Mouse (Mus musculus): Measurements from ENCODE around the gene Uqcr10. TPM values are rescaled to one million over a fixed set of nuclear protein-coding genes. Genes with fewer than 3 reads are reported as not detected.

Gene Uqcr10
- polyA plus RNA-seq, 1 experiment, result 641 TPM

DNA sequence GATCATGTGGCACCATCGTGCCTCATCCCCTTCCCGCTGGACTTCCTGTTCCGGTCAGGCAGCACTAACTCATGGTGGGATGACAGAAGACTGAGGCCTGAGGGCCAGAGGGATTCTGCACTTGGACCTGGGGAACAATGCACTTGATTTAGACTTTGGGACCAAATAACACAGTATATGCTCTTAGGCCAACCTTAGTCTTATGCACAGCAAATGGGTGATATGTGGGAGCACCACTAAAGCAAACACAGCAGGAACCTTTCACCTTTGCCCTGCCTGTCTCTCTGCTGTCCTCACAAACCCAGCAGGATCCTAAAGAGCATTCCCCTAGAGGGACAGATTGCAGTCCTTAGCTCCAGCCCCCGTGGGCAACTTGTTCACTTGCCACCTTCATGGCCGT lies 36.6 kb upstream of the Uqcr10 start:
- Histone ChIP-seq H3K4me1 (ENCODE audit: control insufficient read depth, insufficient read depth, insufficient read length, low read length) (no peaks in the 10 kb centered on the region), H3K27ac (ENCODE audit: insufficient read depth, low read depth, low read length) (no peak overlapping the region), H3K4me3 (ENCODE audit: low read depth, low read length) (no peak overlapping the region), H3K36me3 (ENCODE audit: control insufficient read depth, insufficient read depth, low read length) (peaks cover 6% of the 10 kb centered on the region; the same call in 1 of the 2 replicates), H3K27me3 (ENCODE audit: control insufficient read depth, insufficient read depth, low read length) (peaks cover 8% of the 10 kb centered on the region)
- TF ChIP-seq POLR2A (IDR thresholded peaks at IDR 0.05; ENCODE audit: low read depth, low read length), result no peak
- TF ChIP-seq CTCF (IDR thresholded peaks at IDR 0.05; ENCODE audit: extremely low read depth, insufficient read length, insufficient replicate concordance, low read depth, low read length), result no peak
- 49% methylated on average over 5 of the region's 5 CpGs for WGBS

DNA sequence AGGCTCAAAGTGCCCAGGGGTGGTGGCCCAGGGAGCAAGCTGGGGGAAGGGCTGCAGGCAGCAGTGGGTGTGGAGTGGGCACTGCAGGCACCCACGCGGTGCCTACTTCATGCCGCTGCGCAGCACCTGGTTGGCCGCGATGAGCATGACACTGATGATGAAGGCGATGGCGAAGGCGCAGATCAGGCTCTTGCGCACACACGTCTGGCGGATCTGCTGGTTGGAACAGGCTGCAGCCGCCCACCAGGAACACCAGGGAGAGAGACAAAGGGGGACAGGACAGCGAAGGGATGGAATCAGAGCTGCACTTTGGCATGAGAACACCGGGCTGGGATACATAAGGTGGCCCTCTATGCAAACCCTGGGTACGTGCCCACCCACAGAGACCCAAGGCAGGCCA lies 34.6 kb upstream of the Uqcr10 start:
- 94% methylated on average over 16 of the region's 16 CpGs for WGBS
- no peaks in the 10 kb centered on the region for H3K4me1 ChIP-seq (ENCODE audit: control insufficient read depth, insufficient read depth, insufficient read length, low read length)
- no peak overlapping the region for H3K4me3 ChIP-seq (ENCODE audit: low read depth, low read length)
- H3K27me3 ChIP-seq (ENCODE audit: control insufficient read depth, insufficient read depth, low read length), result no peaks in the 10 kb centered on the region; the same call in 1 of the 2 replicates
- TF ChIP-seq CTCF (IDR thresholded peaks at IDR 0.05; ENCODE audit: extremely low read depth, insufficient read length, insufficient replicate concordance, low read depth, low read length), result no peak
- no peak for TF ChIP-seq POLR2A (IDR thresholded peaks at IDR 0.05; ENCODE audit: low read depth, low read length)
- H3K27ac ChIP-seq (ENCODE audit: insufficient read depth, low read depth, low read length), result no peak overlapping the region
- H3K36me3 ChIP-seq (ENCODE audit: control insufficient read depth, insufficient read depth, low read length), result peaks cover 6% of the 10 kb centered on the region; the same call in 1 of the 2 replicates

DNA sequence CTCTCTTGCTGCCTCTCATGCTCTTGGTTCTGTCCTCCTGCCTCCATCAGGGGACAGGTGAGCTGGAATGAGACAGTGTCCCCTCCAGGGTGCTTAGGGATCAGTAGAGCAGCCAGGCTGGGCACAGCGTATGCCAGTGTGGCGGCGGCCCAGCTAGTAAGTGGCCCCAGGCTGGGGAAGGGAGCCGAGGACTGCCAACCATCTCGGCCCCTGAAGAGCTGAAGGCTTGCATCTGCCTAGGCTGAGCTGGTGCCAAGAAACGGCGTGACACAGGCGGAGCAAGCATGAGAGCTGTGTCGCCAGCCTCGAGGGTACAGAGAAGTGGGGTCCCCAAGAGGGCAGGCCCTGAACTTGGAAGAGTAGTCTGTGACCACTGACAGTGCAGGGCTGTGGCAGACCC lies 33.5 kb upstream of the Uqcr10 start:
- Histone ChIP-seq H3K27ac (ENCODE audit: insufficient read depth, low read depth, low read length) (no peak overlapping the region), H3K36me3 (ENCODE audit: control insufficient read depth, insufficient read depth, low read length) (peaks cover 9% of the 10 kb centered on the region; the same call in 1 of the 2 replicates), H3K27me3 (ENCODE audit: control insufficient read depth, insufficient read depth, low read length) (no peaks in the 10 kb centered on the region), H3K4me3 (ENCODE audit: low read depth, low read length) (no peak overlapping the region), H3K4me1 (ENCODE audit: control insufficient read depth, insufficient read depth, insufficient read length, low read length) (no peaks in the 10 kb centered on the region)
- no peak for TF ChIP-seq POLR2A (IDR thresholded peaks at IDR 0.05; ENCODE audit: low read depth, low read length)
- TF ChIP-seq CTCF (IDR thresholded peaks at IDR 0.05; ENCODE audit: extremely low read depth, insufficient read length, insufficient replicate concordance, low read depth, low read length), result no peak
- 87% methylated on average over 10 of the region's 10 CpGs for WGBS

DNA sequence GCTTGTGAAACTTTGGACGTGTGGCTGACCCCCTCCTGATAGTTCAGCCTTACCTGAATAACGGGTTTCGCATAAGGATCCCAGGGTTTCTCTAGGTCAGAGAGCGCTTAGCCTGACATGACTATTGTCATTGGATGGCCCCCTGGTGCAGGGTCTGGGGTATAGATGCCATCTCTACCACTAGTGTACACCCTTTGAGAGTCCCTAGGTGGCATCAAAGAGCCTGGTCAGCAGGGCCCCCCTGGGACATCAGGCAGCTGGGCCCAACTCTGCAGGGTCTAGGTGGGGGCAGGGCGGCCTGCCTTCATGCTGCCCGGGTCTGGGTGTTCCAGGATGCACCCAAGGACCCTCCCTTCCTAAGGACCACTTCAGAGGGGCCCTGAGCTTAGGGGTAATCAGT lies 32.2 kb upstream of the Uqcr10 start:
- Histone ChIP-seq H3K4me1 (ENCODE audit: control insufficient read depth, insufficient read depth, insufficient read length, low read length) (no peaks in the 10 kb centered on the region), H3K36me3 (ENCODE audit: control insufficient read depth, insufficient read depth, low read length) (peaks cover 9% of the 10 kb centered on the region; the same call in 1 of the 2 replicates), H3K27ac (ENCODE audit: insufficient read depth, low read depth, low read length) (no peak overlapping the region), H3K27me3 (ENCODE audit: control insufficient read depth, insufficient read depth, low read length) (no peaks in the 10 kb centered on the region), H3K4me3 (ENCODE audit: low read depth, low read length) (no peak overlapping the region)
- TF ChIP-seq POLR2A (IDR thresholded peaks at IDR 0.05; ENCODE audit: low read depth, low read length) (no peak), CTCF (IDR thresholded peaks at IDR 0.05; ENCODE audit: extremely low read depth, insufficient read length, insufficient replicate concordance, low read depth, low read length) (no peak)
- 79% methylated on average over 6 of the region's 6 CpGs for WGBS

DNA sequence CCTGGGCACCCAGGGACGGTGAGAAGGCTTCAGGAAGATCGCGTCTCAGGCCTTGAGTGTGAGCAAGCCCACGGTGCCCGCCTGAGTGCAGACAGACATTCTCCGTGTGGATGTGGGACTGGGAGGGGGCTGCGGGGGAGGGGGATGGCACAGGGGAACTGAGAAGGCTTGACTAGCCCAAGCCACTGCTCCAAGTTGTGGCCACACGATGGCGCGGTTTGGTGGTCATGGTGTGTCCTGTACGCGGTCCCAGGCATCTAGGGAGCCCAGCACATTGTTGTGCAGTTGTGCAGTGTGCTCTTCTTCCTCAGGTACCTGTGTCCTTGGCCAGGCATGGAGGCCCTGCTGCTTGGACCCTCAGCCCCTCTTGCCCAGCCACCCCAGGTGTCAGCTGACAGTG lies 30.0 kb upstream of the Uqcr10 start:
- 73% methylated on average over 12 of the region's 12 CpGs for WGBS
- Histone ChIP-seq H3K27me3 (ENCODE audit: control insufficient read depth, insufficient read depth, low read length) (no peaks in the 10 kb centered on the region), H3K36me3 (ENCODE audit: control insufficient read depth, insufficient read depth, low read length) (peaks cover 12% of the 10 kb centered on the region; the same call in 1 of the 2 replicates), H3K27ac (ENCODE audit: insufficient read depth, low read depth, low read length) (no peak overlapping the region), H3K4me1 (ENCODE audit: control insufficient read depth, insufficient read depth, insufficient read length, low read length) (peaks cover 3% of the 10 kb centered on the region), H3K4me3 (ENCODE audit: low read depth, low read length) (no peak overlapping the region)
- TF ChIP-seq POLR2A (IDR thresholded peaks at IDR 0.05; ENCODE audit: low read depth, low read length) (no peak), CTCF (IDR thresholded peaks at IDR 0.05; ENCODE audit: extremely low read depth, insufficient read length, insufficient replicate concordance, low read depth, low read length) (no peak)

DNA sequence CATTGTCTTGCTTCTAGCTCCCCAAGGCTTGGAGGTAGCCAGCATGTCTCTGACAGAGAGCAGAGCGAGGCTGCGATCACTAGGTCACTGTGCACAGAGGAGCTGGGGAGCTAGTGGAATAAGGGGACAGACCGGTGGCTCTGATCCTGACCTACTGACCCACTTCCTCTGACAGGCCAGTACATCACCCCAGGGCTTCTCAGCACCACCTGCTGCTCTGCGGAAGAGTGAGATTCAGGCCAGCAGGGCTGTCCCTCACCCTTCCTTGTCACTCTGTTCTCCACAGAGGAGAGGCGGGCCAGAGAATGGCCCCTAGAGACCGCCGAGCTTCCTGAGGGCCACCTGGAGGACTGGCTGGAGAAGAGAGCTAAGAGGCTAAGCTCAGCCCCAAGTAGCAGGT lies 27.6 kb upstream of the Uqcr10 start:
- H3K4me3 ChIP-seq (ENCODE audit: low read depth, low read length), result no peak overlapping the region
- no peak for TF ChIP-seq CTCF (IDR thresholded peaks at IDR 0.05; ENCODE audit: extremely low read depth, insufficient read length, insufficient replicate concordance, low read depth, low read length)
- TF ChIP-seq POLR2A (IDR thresholded peaks at IDR 0.05; ENCODE audit: low read depth, low read length), result no peak
- H3K27ac ChIP-seq (ENCODE audit: insufficient read depth, low read depth, low read length), result no peak overlapping the region
- H3K4me1 ChIP-seq (ENCODE audit: control insufficient read depth, insufficient read depth, insufficient read length, low read length), result peaks cover 3% of the 10 kb centered on the region
- 87% methylated on average over 7 of the region's 7 CpGs for WGBS
- peaks cover 10% of the 10 kb centered on the region for H3K36me3 ChIP-seq (ENCODE audit: control insufficient read depth, insufficient read depth, low read length)
- H3K27me3 ChIP-seq (ENCODE audit: control insufficient read depth, insufficient read depth, low read length), result no peaks in the 10 kb centered on the region

DNA sequence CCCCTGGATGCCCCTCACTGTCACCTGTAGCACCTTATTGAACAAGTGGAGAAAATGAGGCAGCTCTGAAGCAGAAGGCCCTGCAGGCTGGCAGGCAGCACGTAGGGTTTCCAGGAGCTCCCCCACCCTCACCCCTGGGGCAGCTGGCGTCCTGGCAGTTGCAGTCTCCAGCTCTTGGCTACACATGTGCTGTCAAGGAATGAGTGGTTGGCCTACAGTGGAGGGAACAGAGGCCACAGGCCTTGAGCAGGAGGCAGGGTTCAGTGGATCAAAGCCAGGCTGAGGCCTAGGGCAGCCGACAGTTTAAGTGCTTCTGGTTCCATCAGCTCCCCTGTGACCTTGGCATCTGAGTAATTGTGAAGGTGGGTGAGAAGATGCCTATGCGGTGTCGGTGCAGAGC lies 26.8 kb upstream of the Uqcr10 start:
- TF ChIP-seq CTCF (IDR thresholded peaks at IDR 0.05; ENCODE audit: extremely low read depth, insufficient read length, insufficient replicate concordance, low read depth, low read length), result no peak
- TF ChIP-seq POLR2A (IDR thresholded peaks at IDR 0.05; ENCODE audit: low read depth, low read length), result no peak
- Histone ChIP-seq H3K27me3 (ENCODE audit: control insufficient read depth, insufficient read depth, low read length) (no peaks in the 10 kb centered on the region), H3K27ac (ENCODE audit: insufficient read depth, low read depth, low read length) (no peak overlapping the region), H3K4me3 (ENCODE audit: low read depth, low read length) (no peak overlapping the region), H3K4me1 (ENCODE audit: control insufficient read depth, insufficient read depth, insufficient read length, low read length) (peaks cover 3% of the 10 kb centered on the region), H3K36me3 (ENCODE audit: control insufficient read depth, insufficient read depth, low read length) (peaks cover 10% of the 10 kb centered on the region)
- WGBS, result 85% methylated on average over 5 of the region's 5 CpGs
